Mouse (Mus musculus) CH12.LX (cell line): ENCODE measurements at regions not wholly inside any gene's neighbourhood (a gene's known extent, or its start where the extent isn't known, plus 50 kb on each side); places are given as distances from the start of the nearest gene placed in this dataset.

Experiments used
- DNase-seq: peaks from one replicate; pipeline ENCODE4 v3.0.0-alpha.2; 2013; ENCODE audit errors: extremely low read depth
- H3K27ac ChIP-seq: 2 replicates; pipeline ENCODE4 v1.5.1; 2012; ENCODE audit warnings: low read depth, mild to moderate bottlenecking, control low read depth, moderate library complexity; ENCODE audit not compliant: insufficient read depth
- H3K27me3 ChIP-seq: replicated peaks from 2 replicates; pipeline ENCODE3; 2012; ENCODE audit warnings: inconsistent platforms
- H3K36me3 ChIP-seq, 2 experiments: replicated peaks in 1 of 2; 2 replicates each; pipeline versions ENCODE3 to v1.6.1; 2012; ENCODE audit warnings: inconsistent platforms in 1 of 2, low read length in 1 of 2, mild to moderate bottlenecking in 1 of 2, mixed read lengths in 1 of 2, moderate library complexity in 1 of 2; ENCODE audit not compliant: control insufficient read depth in 1 of 2, insufficient read depth in 1 of 2
- H3K4me1 ChIP-seq, 2 experiments: 2 replicates each; pipeline ENCODE4 v1.6.1; 2012; ENCODE audit warnings: inconsistent platforms in 1 of 2, moderate library complexity in 1 of 2; ENCODE audit not compliant: insufficient read depth in 2 of 2, control insufficient read depth in 1 of 2
- H3K4me2 ChIP-seq: 2 replicates; pipeline ENCODE4 v1.6.1; 2012; ENCODE audit warnings: low read depth, mild to moderate bottlenecking, control low read depth; ENCODE audit not compliant: poor library complexity, insufficient read depth, severe bottlenecking
- H3K4me3 ChIP-seq, 3 experiments: fragments of 150-350 bp in 1 of 3; sonication (generic) in 1 of 3; replicated peaks in 1 of 3; 2 replicates each; pipeline versions ENCODE3 to v1.5.1; 2011 to 2012; ENCODE audit warnings: low read depth in 2 of 3, low read length in 2 of 3, mild to moderate bottlenecking in 2 of 3, moderate library complexity in 2 of 3, control low read depth in 1 of 3, improper control_type of control experiment in 1 of 3, inconsistent platforms in 1 of 3, mixed read lengths in 1 of 3; ENCODE audit not compliant: poor library complexity in 1 of 3
- H3K79me2 ChIP-seq: replicated peaks from 2 replicates; pipeline ENCODE4 v1.6.1; 2012; ENCODE audit warnings: mild to moderate bottlenecking, moderate library complexity; ENCODE audit not compliant: control insufficient read depth, poor library complexity, insufficient read depth, severe bottlenecking; ENCODE audit errors: extremely low read depth
- H3K9ac ChIP-seq: 2 replicates; pipeline ENCODE4 v1.6.1; 2012; ENCODE audit warnings: low read depth, mild to moderate bottlenecking, control low read depth, moderate library complexity; ENCODE audit not compliant: insufficient read depth
- H3K9me3 ChIP-seq: replicated peaks from 2 replicates; pipeline ENCODE3; 2012; ENCODE audit warnings: low read length, inconsistent platforms, mixed read lengths
- CHD1 ChIP-seq: IDR thresholded peaks from 2 replicates; pipeline ENCODE4 v1.6.1; 2012; ENCODE audit warnings: low read depth, low read length, improper control_type of control experiment, inconsistent platforms
- CTCF ChIP-seq, 2 experiments: IDR thresholded peaks in 1 of 2; conservative IDR thresholded peaks in 1 of 2; 2 replicates each; pipeline ENCODE4 v1.5.1; 2011 to 2012; ENCODE audit warnings: low read depth in 2 of 2, low read length in 2 of 2, improper control_type of control experiment in 1 of 2, inconsistent platforms in 1 of 2, mild to moderate bottlenecking in 1 of 2, moderate library complexity in 1 of 2
- GABPA ChIP-seq: IDR thresholded peaks from 2 replicates; pipeline ENCODE4 v1.6.1; 2012; ENCODE audit warnings: low read depth, low read length, improper control_type of control experiment, inconsistent platforms; ENCODE audit not compliant: insufficient replicate concordance
- HCFC1 ChIP-seq: IDR thresholded peaks from 2 replicates; pipeline ENCODE4 v1.6.1; 2012; ENCODE audit warnings: low read depth, mild to moderate bottlenecking, inconsistent platforms, low read length, improper control_type of control experiment
- JUND ChIP-seq: conservative IDR thresholded peaks from 2 replicates; pipeline ENCODE4 v1.6.1; 2011; ENCODE audit warnings: low read depth, low read length, improper control_type of control experiment
- KAT2A ChIP-seq: IDR thresholded peaks from 2 replicates; pipeline ENCODE4 v1.6.1; 2012; ENCODE audit warnings: low read length, improper control_type of control experiment, inconsistent platforms; ENCODE audit not compliant: insufficient replicate concordance
- MAFK ChIP-seq: IDR thresholded peaks from 2 replicates; pipeline ENCODE4 v1.6.1; 2011; ENCODE audit warnings: low read length, improper control_type of control experiment; ENCODE audit not compliant: insufficient replicate concordance
- MAZ ChIP-seq: IDR thresholded peaks from 2 replicates; pipeline ENCODE4 v1.6.1; 2012; ENCODE audit warnings: low read depth, mild to moderate bottlenecking, inconsistent platforms, low read length, improper control_type of control experiment, moderate library complexity
- MEF2A ChIP-seq: IDR thresholded peaks from 2 replicates; pipeline ENCODE4 v1.6.1; 2014; ENCODE audit warnings: low read depth, mild to moderate bottlenecking, inconsistent platforms, low read length, improper control_type of control experiment, borderline replicate concordance
- MXI1 ChIP-seq: IDR thresholded peaks from 2 replicates; pipeline ENCODE4 v1.6.1; 2011; ENCODE audit warnings: mild to moderate bottlenecking, low read depth, low read length, improper control_type of control experiment
- NELFE ChIP-seq: IDR thresholded peaks from 2 replicates; pipeline ENCODE4 v1.6.1; 2011; ENCODE audit warnings: low read depth, low read length, improper control_type of control experiment
- POLR2AphosphoS2 ChIP-seq: IDR thresholded peaks from 2 replicates; pipeline ENCODE4 v1.6.1; 2011; ENCODE audit warnings: low read depth, low read length, improper control_type of control experiment
- RAD21 ChIP-seq: IDR thresholded peaks from 2 replicates; pipeline ENCODE4 v1.6.1; 2011; ENCODE audit warnings: low read depth, mild to moderate bottlenecking, low read length, improper control_type of control experiment, moderate library complexity
- RCOR1 ChIP-seq: conservative IDR thresholded peaks from 2 replicates; pipeline ENCODE4 v1.6.1; 2012; ENCODE audit warnings: low read depth, mild to moderate bottlenecking, inconsistent platforms, low read length, improper control_type of control experiment
- SIN3A ChIP-seq: IDR thresholded peaks from 2 replicates; pipeline ENCODE4 v1.6.1; 2012; ENCODE audit warnings: low read length, improper control_type of control experiment, inconsistent platforms
- TBP ChIP-seq: conservative IDR thresholded peaks from 2 replicates; pipeline ENCODE4 v1.6.1; 2011; ENCODE audit warnings: low read depth, low read length, improper control_type of control experiment
- USF2 ChIP-seq: conservative IDR thresholded peaks from 2 replicates; pipeline ENCODE4 v1.6.1; 2011; ENCODE audit warnings: low read depth, low read length, improper control_type of control experiment
- ZKSCAN1 ChIP-seq: IDR thresholded peaks from 2 replicates; pipeline ENCODE4 v1.6.1; 2012; ENCODE audit warnings: low read depth, inconsistent platforms, low read length, improper control_type of control experiment, borderline replicate concordance
- ZMIZ1 ChIP-seq: IDR thresholded peaks from 2 replicates; pipeline ENCODE4 v1.6.1; 2012; ENCODE audit warnings: low read depth, mild to moderate bottlenecking, inconsistent platforms, low read length, improper control_type of control experiment
- ZNF384 ChIP-seq: IDR thresholded peaks from 2 replicates; pipeline ENCODE4 v1.6.1; 2012; ENCODE audit warnings: low read depth, low read length, improper control_type of control experiment, inconsistent platforms
- dilution Hi-C: fragments of 300-500 bp; cut with MboI; formaldehyde crosslinking; loops from 2 replicates; pipeline ENCODE4 v1.14.3; 2020; ENCODE audit warnings: low sequenced_read_pairs; ENCODE audit not compliant: extremely low pct_unique_long_range_greater_than_20kb, extremely low pct_ligation_motif_present
- in situ Hi-C: fragments of 300-500 bp; cut with MboI; formaldehyde crosslinking; loops from 3 replicates; pipeline ENCODE4 v1.14.3; 2019; ENCODE audit warnings: low sequenced_read_pairs, low pct_ligation_motif_present, low pct_unique_long_range_greater_than_20kb, mixed read lengths

GRCm38 (mm10) chr8:115441323-115441722 is 266.3 kb downstream of the Maf start:
- Histone ChIP-seq H3K27me3 (peaks cover 89% of the 10 kb centered on the region), H3K4me1 (no peaks in the 10 kb centered on the region), H3K36me3 (no peaks in the 10 kb centered on the region), H3K79me2 (no peaks in the 10 kb centered on the region), H3K4me3 (no peak overlapping the region), H3K4me2 (no peak overlapping the region), H3K27ac (no peak overlapping the region), H3K9me3 (no peaks in the 10 kb centered on the region), H3K9ac (no peak overlapping the region)
- DNase-seq = no peak
- TF ChIP-seq ZMIZ1 (no peak), CTCF (conservative IDR thresholded peaks at IDR 0.05 in 1 of 2, IDR thresholded peaks at IDR 0.05 in 1 of 2; ENCODE audit: low read depth in 2 of 2, low read length in 2 of 2) (no peak), NELFE (no peak), ZNF384 (no peak), MAZ (no peak), MEF2A (no peak), CHD1 (no peak), GABPA (no peak), SIN3A (no peak), JUND (no peak), TBP (no peak), POLR2AphosphoS2 (no peak), MAFK (no peak), RAD21 (no peak), RCOR1 (no peak)
- dilution Hi-C loops (no loop called here), in situ Hi-C loops (no loop called here)

- dilution Hi-C loops (no loop called here), in situ Hi-C loops (no loop called here)
- H3K9me3 ChIP-seq = no peaks in the 10 kb centered on the region
- no peak overlapping the region for H3K4me2 ChIP-seq
- H3K4me3 ChIP-seq = no peak overlapping the region
- H3K27ac ChIP-seq = no peak overlapping the region
- H3K27me3 ChIP-seq = peaks cover 83% of the 10 kb centered on the region
- H3K4me1 ChIP-seq = no peaks in the 10 kb centered on the region
- DNase-seq = no peak
- H3K79me2 ChIP-seq = no peaks in the 10 kb centered on the region
- no peak for TF ChIP-seq KAT2A
- TF ChIP-seq USF2 = no peak
- no peak for TF ChIP-seq RAD21
- no peak for TF ChIP-seq CHD1
- no peak for TF ChIP-seq MXI1
- TF ChIP-seq ZKSCAN1 = no peak
- no peak for TF ChIP-seq HCFC1
- no peak overlapping the region for H3K9ac ChIP-seq
- H3K36me3 ChIP-seq = no peaks in the 10 kb centered on the region
Measured at GRCm38 (mm10) chr8:115440151-115440550, 267.4 kb downstream of the Maf start.
